Mouse (Mus musculus): ENCODE measurements around the gene Lipo4.
"Not testable (repeated sequence)": the region's sequence is repeated elsewhere in the genome, so short reads cannot be mapped to it uniquely, and the experiment has no call there.

Gene Lipo4

DNA sequence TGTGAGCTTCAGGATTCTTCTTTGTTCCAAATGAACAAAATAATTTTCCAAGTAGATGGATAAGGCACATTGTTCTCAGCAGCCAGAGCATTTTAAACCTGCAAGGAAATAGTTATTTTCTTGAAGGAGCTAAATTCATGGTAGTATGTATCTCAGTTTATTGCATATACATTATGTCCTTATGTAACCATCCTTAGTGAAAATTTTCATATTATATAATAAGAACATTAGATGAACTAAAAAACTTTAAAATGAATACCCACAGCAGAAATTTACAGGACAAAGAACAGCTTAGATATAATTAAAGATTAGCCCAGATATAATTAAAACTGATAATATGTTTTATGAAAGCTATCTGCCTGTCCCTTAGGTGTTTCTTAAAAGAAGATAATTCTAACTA, at the start of gene Lipo4:
Gene Lipo4, minus strand, starts transcription at position 101 of the 400 bp plus-strand sequence.
- no peak for DNase-seq (ENCODE audit: low read depth, low spot score)

DNA sequence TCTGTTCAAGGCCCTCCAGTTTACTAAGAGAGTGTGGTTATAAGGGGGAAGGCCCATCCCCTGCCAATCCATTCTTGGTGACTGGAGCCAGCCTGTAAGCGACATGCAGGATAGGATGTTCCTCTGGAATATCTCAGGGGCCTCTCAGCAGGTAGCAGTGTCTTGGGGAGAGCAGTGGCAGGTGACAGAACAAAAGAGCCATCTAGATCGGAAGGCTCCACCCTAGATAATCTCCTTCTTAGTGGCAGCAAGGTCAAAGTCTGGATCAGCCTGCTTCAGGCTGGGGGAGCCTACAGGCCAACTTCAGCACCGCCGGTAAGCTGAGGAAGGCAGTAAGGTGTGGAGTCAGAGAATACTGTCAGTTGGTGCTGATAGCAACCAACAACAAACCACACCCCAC, 61.2 kb downstream of the Lipo4 start:
- DNase-seq (ENCODE audit: low read depth, low spot score) = not testable (repeated sequence)

DNA sequence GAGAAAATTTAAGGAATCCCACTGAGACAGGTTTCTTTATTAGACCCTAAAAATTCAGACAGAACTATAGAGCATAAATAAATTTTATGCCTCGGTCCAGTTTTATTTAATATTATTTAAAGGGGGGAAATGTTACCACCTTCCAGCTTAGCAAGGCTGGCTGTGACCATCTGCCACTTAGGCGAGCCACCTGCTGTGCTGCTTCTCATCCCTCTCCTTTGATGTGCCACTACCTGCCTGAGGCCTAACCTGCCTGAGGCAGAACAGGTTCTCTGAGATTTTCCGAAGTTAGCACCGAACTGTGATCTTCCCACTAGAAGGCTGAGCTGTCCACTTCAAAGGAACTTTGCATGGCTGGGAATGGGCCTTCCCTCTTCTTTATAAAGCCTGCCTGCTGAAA, 63.9 kb downstream of the Lipo4 start:
- DNase-seq (ENCODE audit: low read depth, low spot score) = no peak

Data from mesoderm, embryonic 11.5 days (tissue).